Mouse (Mus musculus): ENCODE data around the gene Cept1. TPM values are rescaled to one million over a fixed set of nuclear protein-coding genes. Genes with fewer than 3 reads are reported as not detected.

Cept1 gene
- polyA plus RNA-seq, 1 experiment: 20.7 TPM

Other genes with a start within 250 kb of the Cept1 start
- gene Chil6, start 141.6 kb downstream of the Cept1 start, polyA plus RNA-seq (2012; rRNA removed): not detected in 2 replicates
- 8.8 and 10.4 TPM in 2 replicates for gene Dennd2d, start 65.4 kb downstream of the Cept1 start, polyA plus RNA-seq (2012; rRNA removed)
- gene Dram2, start within 50 bp of the Cept1 start, polyA plus RNA-seq (2012; rRNA removed): 66.8 and 68.9 TPM in 2 replicates
- gene Lrif1, start 137.2 kb upstream of the Cept1 start, polyA plus RNA-seq (2012; rRNA removed): 4.0 and 5.1 TPM in 2 replicates
- 9.3 and 11.3 TPM in 2 replicates for gene Cd53, start 242.3 kb upstream of the Cept1 start, polyA plus RNA-seq (2012; rRNA removed)

All from gonadal fat pad, adult 2 months (tissue).